Comparison of ENCODE assay signal across 9 mouse cellular contexts in genomic region chr2:18041199-18041885, GRCm38 (mm10). TPM values are rescaled to one million over a fixed set of nuclear protein-coding genes. Genes with fewer than 3 reads are reported as not detected.
DNase-seq lines count a peak whose midpoint lies in the region; ATAC-seq and TF ChIP-seq lines count a peak whose summit lies in the region.
"Had no signal": no experiment of that assay in that cellular context is flagged by ENCODE, and none has a peak within 500 bp of the region (broad histone marks: within the 10 kb centered on the region; RNA-seq: fewer than 3 reads in every experiment).

No protein-coding gene starts in this region.

- H3K9ac ChIP-seq in heart, postnatal 0 days (replicated peaks; ENCODE audit: low read depth, low read length): 0 out of 2 replicates have a peak overlapping the region, but pooled peaks have one; percentile 4
- H3K9ac ChIP-seq in limb, embryonic 11.5 days (ENCODE audit: low read length): peak overlapping the region; percentile 81

- H3K4me3 ChIP-seq in heart, postnatal 0 days (ENCODE audit: low read depth, low read length): no peak overlapping the region
- peak overlapping the region; percentile 22 for H3K4me3 ChIP-seq in limb, embryonic 11.5 days (ENCODE audit: low read depth, low read length)
- H3K4me3 ChIP-seq: myocyte had no signal

- H3K9me3 ChIP-seq in heart, postnatal 0 days (replicated peaks; ENCODE audit: control insufficient read depth, low read length): no peaks in the 10 kb centered on the region
- H3K9me3 ChIP-seq in limb, embryonic 11.5 days (ENCODE audit: control insufficient read depth, low read length): no peaks in the 10 kb centered on the region

- no peaks in the 10 kb centered on the region for H3K27me3 ChIP-seq in heart, postnatal 0 days (ENCODE audit: control insufficient read depth, insufficient read depth, low read length)
- no peaks in the 10 kb centered on the region for H3K27me3 ChIP-seq in limb, embryonic 11.5 days (ENCODE audit: control insufficient read depth, insufficient read depth, low read length)

- peak overlapping the region; percentile 30; the same call in 1 of the 2 replicates for H3K27ac ChIP-seq in heart, postnatal 0 days (ENCODE audit: low read depth)
- H3K27ac ChIP-seq in limb, embryonic 11.5 days (replicated peaks; ENCODE audit: low read depth, low read length): peak overlapping the region; percentile 87

- 0 out of 2 replicates have a peak, but pooled peaks have one; percentile 37 for ATAC-seq in heart, postnatal 0 days (ENCODE audit: insufficient read depth, low read depth)
- ATAC-seq in limb, embryonic 11.5 days (ENCODE audit: insufficient number of reproducible peaks, low FRiP score, low TSS enrichment, low read depth): 0 out of 2 replicates have a peak, but pooled peaks have one; percentile 31
- no peak for ATAC-seq in monocyte, adult 5-6 weeks (replicated peaks; ENCODE audit: insufficient number of reproducible peaks, low FRiP score, low TSS enrichment, poor library complexity, severe bottlenecking)

- TF ChIP-seq CTCF in heart, postnatal 0 days (IDR thresholded peaks at IDR 0.05; ENCODE audit: low read depth): no peak

- H3K36me3 ChIP-seq in heart, postnatal 0 days (replicated peaks; ENCODE audit: control insufficient read depth, insufficient read depth, low read length): no peaks in the 10 kb centered on the region
- no peaks in the 10 kb centered on the region for H3K36me3 ChIP-seq in limb, embryonic 11.5 days (ENCODE audit: control insufficient read depth, insufficient read depth, low read length)

- 0 out of 2 replicates have a peak overlapping the region, but pooled peaks have one; percentile 18 for H3K4me2 ChIP-seq in heart, postnatal 0 days (ENCODE audit: low read depth, low read length)
- H3K4me2 ChIP-seq in limb, embryonic 11.5 days (ENCODE audit: low read depth, severe bottlenecking): peak overlapping the region; percentile 58

- 49% methylated on average over 14 of the region's 14 CpGs for WGBS in heart, postnatal 0 days
- 7% methylated on average over 14 of the region's 14 CpGs for WGBS in limb, embryonic 11.5 days

- DNase-seq in right cerebral cortex, postnatal 4 days: peak; percentile 55
- DNase-seq in right cerebral cortex, adult 18-20 months: no peak
- peak; percentile 5 for DNase-seq in heart, postnatal 0 days (ENCODE audit: low spot score)
- peak; percentile 79 for DNase-seq in limb, embryonic 11.5 days (ENCODE audit: low spot score)
- peak; percentile 79 for DNase-seq in retina, embryonic 14.5 days (ENCODE audit: low spot score)
- DNase-seq in gastrocnemius, adult 18-20 months (ENCODE audit: low spot score): no peak
- no peak for DNase-seq in adrenal gland, adult (ENCODE audit: inconsistent age in 2 of 2, low spot score in 1 of 2)

- peaks cover 52% of the 10 kb centered on the region for H3K4me1 ChIP-seq in heart, postnatal 0 days (ENCODE audit: control insufficient read depth, insufficient read depth)
- H3K4me1 ChIP-seq in limb, embryonic 11.5 days (ENCODE audit: control insufficient read depth, insufficient read depth, low read length): peaks cover 45% of the 10 kb centered on the region

- no peak for TF ChIP-seq EP300 in heart, postnatal 0 days (IDR thresholded peaks at IDR 0.05; ENCODE audit: low read depth)

RNA-seq across cellular contexts. Expression of gene A930004D18Rik, which starts 3.8 kb away (rescaled TPM):
- total RNA-seq in heart, postnatal 0 days (2014; rRNA removed; ENCODE audit: low replicate concordance): 3.5 and 7.8 TPM in 2 replicates
- polyA plus RNA-seq in heart, postnatal 0 days (2015; fragmentation: Nextera tagmentation; extraction: Ambion mirVana): 6.9 and 8.4 TPM in 2 replicates
- polyA plus RNA-seq in limb, embryonic 11.5 days (2014; fragmentation: Nextera tagmentation; extraction: Ambion mirVana): 10.4 and 11.9 TPM in 2 replicates
- total RNA-seq in gastrocnemius, adult 18-20 months (2021): under 1 TPM; 0.34 to 0.64 TPM
- 0.21 to 0.87 TPM (median 0.29 TPM) in 3 replicates for total RNA-seq in monocyte, adult 5-6 weeks (2017)

RNA-seq across cellular contexts. Expression of gene Skida1, which starts 7.5 kb away (rescaled TPM):
- 4.4 and 7.1 TPM in 2 replicates for total RNA-seq in heart, postnatal 0 days (2014; rRNA removed; ENCODE audit: low replicate concordance)
- polyA plus RNA-seq in heart, postnatal 0 days (2015; fragmentation: Nextera tagmentation; extraction: Ambion mirVana): 2.2 and 2.4 TPM in 2 replicates
- 11.7 and 13.8 TPM in 2 replicates for polyA plus RNA-seq in limb, embryonic 11.5 days (2014; fragmentation: Nextera tagmentation; extraction: Ambion mirVana)
- total RNA-seq in gastrocnemius, adult 18-20 months (2021): under 1 TPM; 0.07 to 0.12 TPM
- 0.19 to 0.43 TPM in 2 of 3 replicates, not detected in the other for total RNA-seq in monocyte, adult 5-6 weeks (2017)

RNA-seq across cellular contexts. Expression of gene Mllt10, which starts 13.7 kb away (rescaled TPM):
- total RNA-seq in heart, postnatal 0 days (2014; rRNA removed; ENCODE audit: low replicate concordance): 14.8 and 25.6 TPM in 2 replicates
- polyA plus RNA-seq in heart, postnatal 0 days (2015; fragmentation: Nextera tagmentation; extraction: Ambion mirVana): 22.1 and 24.8 TPM in 2 replicates
- 45.3 and 46.3 TPM in 2 replicates for polyA plus RNA-seq in limb, embryonic 11.5 days (2014; fragmentation: Nextera tagmentation; extraction: Ambion mirVana)
- 10 to 100 TPM; 21.8 to 23.2 TPM for total RNA-seq in gastrocnemius, adult 18-20 months (2021)
- 36.1 to 69.5 TPM (median 67.5 TPM) in 3 replicates for total RNA-seq in monocyte, adult 5-6 weeks (2017)

RNA-seq across cellular contexts. Expression of gene H2al2a, which starts 44.6 kb away (rescaled TPM):
- total RNA-seq in heart, postnatal 0 days (2014; rRNA removed; ENCODE audit: low replicate concordance): not detected in 2 replicates
- not detected in 2 replicates for polyA plus RNA-seq in heart, postnatal 0 days (2015; fragmentation: Nextera tagmentation; extraction: Ambion mirVana)
- polyA plus RNA-seq in limb, embryonic 11.5 days (2014; fragmentation: Nextera tagmentation; extraction: Ambion mirVana): not detected in 2 replicates
- total RNA-seq in gastrocnemius, adult 18-20 months (2021): not detected
- 0.95 TPM in 1 of 3 replicates, not detected in the others for total RNA-seq in monocyte, adult 5-6 weeks (2017)
- polyA plus RNA-seq: myocyte had no signal

Comparison
In these comparisons a context has a peak if more than half of its experiments do, and no peak if none do; other contexts are left out.
1. DNase-seq: peak in right cerebral cortex, postnatal 4 days (single experiment), heart, postnatal 0 days (single experiment), limb, embryonic 11.5 days (single experiment) and retina, embryonic 14.5 days (single experiment); none in right cerebral cortex, adult 18-20 months (single experiment), gastrocnemius, adult 18-20 months (single experiment) and adrenal gland, adult (0 of 2).